Mouse (Mus musculus) layer of hippocampus, adult 2 months (tissue): ENCODE data around the gene Id2. TPM values are rescaled to one million over a fixed set of nuclear protein-coding genes. Genes with fewer than 3 reads are reported as not detected.

Experiments
- DNase-seq, 2 experiments: peaks; one replicate each; pipeline ENCODE4 v3.0.0; 2022; ENCODE audit warnings: low spot score in 2 of 2
- H3K27ac ChIP-seq: fragments of 200-600 bp; 2 replicates; pipeline ENCODE4 v1.8.1; 2022
- H3K4me3 ChIP-seq: fragments of 200-600 bp; 2 replicates; pipeline ENCODE4 v1.8.1; 2022; ENCODE audit warnings: mild to moderate bottlenecking
- CTCF ChIP-seq: fragments of 200-600 bp; conservative IDR thresholded peaks from 2 replicates; pipeline ENCODE4 v1.8.1; 2022; ENCODE audit warnings: antibody characterized with exemption, mild to moderate bottlenecking, moderate library complexity
- long read RNA-seq, 2 experiments: library from polyadenylated mRNA; stranded (forward); transcript quantifications; one replicate each; pipeline ENCODE4 v2.0.0; 2021; ENCODE audit warnings: borderline mapping rate in 2 of 2
- total RNA-seq, 2 experiments: library from RNA; stranded (reverse); gene quantifications; 2 replicates each; pipeline ENCODE4 v1.2.3; 2021

Id2 gene
- total RNA-seq: 10 to 100 TPM; 97.6 to 98.3 TPM
- long read RNA-seq, experiment 1, transcript Id2-201 (3 exons, 1,270 nt): major isoform, 47 of 53 reads
- long read RNA-seq, experiment 1, partial matches to known transcripts: 5 of 53 reads
- long read RNA-seq, experiment 1, other reads (novel, unspliced or antisense): 0 of 53 reads
- long read RNA-seq, experiment 2, transcript Id2-201 (3 exons, 1,270 nt): major isoform, 71 of 84 reads
- long read RNA-seq, experiment 2, partial matches to known transcripts: 11 of 84 reads
- long read RNA-seq, experiment 2, other reads (novel, unspliced or antisense): 1 of 84 reads

GRCm38 (mm10) chr12:25097052-25097209, at the start of gene Id2:
Id2 (minus strand) TSS chr12:25097140.
- DNase-seq: no peak
- TF ChIP-seq CTCF: no peak

GRCm38 (mm10) chr12:25145344-25145698, 48.4 kb upstream of the Id2 start:
- DNase-seq: no peak
- H3K4me3 ChIP-seq: no peak overlapping the region
- no peak for TF ChIP-seq CTCF
- no peak overlapping the region for H3K27ac ChIP-seq

More at GRCm38 (mm10) chr12:25097052-25097209, at the start of gene Id2:
- H3K27ac ChIP-seq: peak within 1 kb of the TSS; percentile 96
- peak within 1 kb of the TSS; percentile 92 for H3K4me3 ChIP-seq

GRCm38 (mm10) chr12:25144591-25145343, 47.8 kb upstream of the Id2 start:
- Histone ChIP-seq H3K4me3 (no peak overlapping the region), H3K27ac (no peak overlapping the region)
- DNase-seq: no peak
- no peak for TF ChIP-seq CTCF

GRCm38 (mm10) chr12:25143492-25143891, 46.6 kb upstream of the Id2 start:
- no peak for TF ChIP-seq CTCF
- DNase-seq: no peak
- Histone ChIP-seq H3K27ac (peak overlapping the region; percentile 21; the same call in 1 of the 2 replicates), H3K4me3 (no peak overlapping the region)

- Histone ChIP-seq H3K27ac (no peak overlapping the region), H3K4me3 (no peak overlapping the region)
- no peak for DNase-seq
- no peak for TF ChIP-seq CTCF
Measured at GRCm38 (mm10) chr12:25142251-25142650, 45.3 kb upstream of the Id2 start.

GRCm38 (mm10) chr12:25141311-25141710, 44.4 kb upstream of the Id2 start:
- Histone ChIP-seq H3K4me3 (no peak overlapping the region), H3K27ac (no peak overlapping the region)
- DNase-seq: no peak
- TF ChIP-seq CTCF: no peak

GRCm38 (mm10) chr12:25140115-25140514, 43.2 kb upstream of the Id2 start:
- DNase-seq: no peak
- Histone ChIP-seq H3K27ac (no peak overlapping the region), H3K4me3 (no peak overlapping the region)
- TF ChIP-seq CTCF: no peak

- DNase-seq: no peak
Measured at GRCm38 (mm10) chr12:25138616-25139015, 41.7 kb upstream of the Id2 start.

GRCm38 (mm10) chr12:25132046-25132445, 35.1 kb upstream of the Id2 start:
- no peak for DNase-seq
- H3K27ac ChIP-seq: no peak overlapping the region
- no peak overlapping the region for H3K4me3 ChIP-seq
- no peak for TF ChIP-seq CTCF

More at GRCm38 (mm10) chr12:25138616-25139015, 41.7 kb upstream of the Id2 start:
- no peak overlapping the region for H3K4me3 ChIP-seq
- no peak overlapping the region for H3K27ac ChIP-seq
- TF ChIP-seq CTCF: no peak

- H3K4me3 ChIP-seq: no peak overlapping the region
- no peak for DNase-seq
- H3K27ac ChIP-seq: no peak overlapping the region
- no peak for TF ChIP-seq CTCF
Measured at GRCm38 (mm10) chr12:25127629-25128028, 30.7 kb upstream of the Id2 start.

- no peak for TF ChIP-seq CTCF
- H3K4me3 ChIP-seq: no peak overlapping the region
- no peak for DNase-seq
- no peak overlapping the region for H3K27ac ChIP-seq
Measured at GRCm38 (mm10) chr12:25126228-25126627, 29.3 kb upstream of the Id2 start.

GRCm38 (mm10) chr12:25125239-25125776, 28.4 kb upstream of the Id2 start:
- no peak for TF ChIP-seq CTCF
- H3K4me3 ChIP-seq: no peak overlapping the region
- no peak for DNase-seq
- no peak overlapping the region for H3K27ac ChIP-seq

- no peak for TF ChIP-seq CTCF
- no peak for DNase-seq
- H3K4me3 ChIP-seq: no peak overlapping the region
- H3K27ac ChIP-seq: no peak overlapping the region
Measured at GRCm38 (mm10) chr12:25124431-25125238, 27.7 kb upstream of the Id2 start.
